Mouse (Mus musculus) thymus, adult 18-20 months (tissue): ENCODE data around the gene Stra8.

ENCODE experiments used
- DNase-seq, 2 experiments: peaks; one replicate each; pipeline ENCODE4 v3.0.0; 2022; ENCODE audit warnings: mixed read lengths in 2 of 2

The Stra8 gene

DNA sequence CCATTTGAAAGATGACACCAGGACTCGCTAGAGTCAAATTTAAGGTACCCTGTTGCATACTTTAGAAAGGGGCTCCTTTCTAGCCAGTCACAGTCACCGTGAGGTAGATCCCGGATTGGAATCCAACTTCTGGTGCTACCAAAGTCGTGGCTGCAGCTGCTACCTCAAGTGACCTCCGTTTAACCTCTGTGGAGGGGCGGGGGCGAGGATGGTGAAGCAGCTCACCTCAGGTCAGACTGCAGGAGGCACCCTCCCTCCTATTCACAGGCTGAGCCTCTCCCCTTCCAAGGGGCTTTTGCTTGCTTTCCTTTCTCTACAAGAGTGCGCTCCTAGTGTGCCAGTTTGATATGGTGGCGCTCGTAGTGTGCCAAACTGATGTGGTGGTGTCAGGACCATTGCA lies at the start of gene Stra8:
Stra8 (plus strand) TSS at position 208 of the 400 bp plus-strand sequence.
- DNase-seq = no peak

- DNase-seq = no peak
Measured at GRCm38 (mm10) chr6:34870724-34871123, 49.2 kb upstream of the Stra8 start.

DNA sequence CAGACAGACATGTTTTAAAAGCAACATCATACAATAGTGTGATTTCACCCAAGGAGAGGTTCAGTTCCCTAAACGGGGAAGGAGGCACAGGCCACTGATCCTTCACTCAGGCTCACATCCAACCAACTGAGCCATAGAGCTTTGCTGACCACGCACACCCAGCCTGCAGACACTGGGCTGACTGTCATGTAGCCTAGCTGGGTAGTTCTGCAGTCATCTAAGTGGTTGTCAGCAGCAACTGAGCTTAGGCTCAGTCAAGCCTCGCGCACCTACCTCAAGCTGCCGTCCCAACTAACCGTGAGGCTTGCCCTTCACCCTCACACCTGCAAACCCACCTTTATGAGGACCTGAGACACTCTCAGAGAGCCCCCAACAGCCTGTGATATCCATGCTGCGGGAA lies 48.0 kb upstream of the Stra8 start:
- no peak for DNase-seq

- DNase-seq = no peak
Measured at GRCm38 (mm10) chr6:34872871-34873270, 47.1 kb upstream of the Stra8 start.

GRCm38 (mm10) chr6:34874101-34874921 lies 45.7 kb upstream of the Stra8 start:
- no peak for DNase-seq

- DNase-seq = peak; percentile 84 to 90
Measured at GRCm38 (mm10) chr6:34875268-34875761, 44.6 kb upstream of the Stra8 start.

- peak in 1 of 2 experiments; percentile 39 for DNase-seq
Measured at GRCm38 (mm10) chr6:34875966-34876834, 43.8 kb upstream of the Stra8 start.

DNA sequence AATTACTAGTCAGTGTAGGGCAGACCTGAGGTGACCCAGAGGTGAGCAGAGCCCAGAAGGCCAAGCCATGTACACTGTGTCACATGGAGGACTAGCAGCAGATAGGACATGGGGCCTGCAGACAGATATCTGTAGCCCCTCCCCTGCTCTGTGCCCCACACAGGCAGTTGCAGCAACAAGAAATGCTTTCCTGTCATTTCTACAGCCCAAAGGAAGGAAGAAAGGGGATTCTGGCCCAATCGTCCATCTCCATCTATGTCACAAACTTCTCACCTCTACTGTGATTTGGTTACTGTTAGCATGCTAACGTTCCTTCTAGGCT lies 43.2 kb upstream of the Stra8 start:
- no peak for DNase-seq

GRCm38 (mm10) chr6:34877509-34878321 lies 42.2 kb upstream of the Stra8 start, which contains the start of gene Cyren:
Cyren (minus strand) TSS chr6:34878060.
- peak; percentile 89 to 90 for DNase-seq

GRCm38 (mm10) chr6:34879101-34879740 lies 40.7 kb upstream of the Stra8 start:
- DNase-seq = no peak

DNA sequence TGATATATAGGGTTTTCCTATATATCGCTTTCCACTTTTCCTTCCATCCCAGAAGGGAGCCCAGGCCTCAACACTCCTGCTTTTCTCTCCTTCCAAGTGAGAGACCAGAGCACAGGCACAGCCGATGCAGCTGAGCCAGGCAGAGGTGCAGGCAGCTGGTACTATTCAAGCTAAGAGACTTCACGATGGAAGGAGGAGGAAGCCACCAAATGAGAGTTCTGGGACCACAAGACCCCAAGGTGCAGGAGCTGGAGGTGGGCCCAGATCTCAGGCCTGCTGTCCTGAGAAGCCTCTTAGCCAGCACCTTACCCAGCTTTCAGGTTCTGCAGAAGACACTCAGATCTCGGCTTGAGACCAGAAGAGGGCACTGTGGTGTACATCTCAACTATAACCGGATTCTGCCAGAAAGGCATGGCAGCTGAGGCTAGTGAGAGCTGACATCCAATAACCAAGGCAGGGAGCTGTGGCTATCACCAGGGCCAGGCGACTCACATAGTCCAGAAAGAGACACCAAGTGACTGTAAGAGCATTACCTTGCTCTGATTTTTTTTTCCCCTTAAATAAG lies 40.0 kb upstream of the Stra8 start:
- DNase-seq = peak; percentile 43 to 45

DNA sequence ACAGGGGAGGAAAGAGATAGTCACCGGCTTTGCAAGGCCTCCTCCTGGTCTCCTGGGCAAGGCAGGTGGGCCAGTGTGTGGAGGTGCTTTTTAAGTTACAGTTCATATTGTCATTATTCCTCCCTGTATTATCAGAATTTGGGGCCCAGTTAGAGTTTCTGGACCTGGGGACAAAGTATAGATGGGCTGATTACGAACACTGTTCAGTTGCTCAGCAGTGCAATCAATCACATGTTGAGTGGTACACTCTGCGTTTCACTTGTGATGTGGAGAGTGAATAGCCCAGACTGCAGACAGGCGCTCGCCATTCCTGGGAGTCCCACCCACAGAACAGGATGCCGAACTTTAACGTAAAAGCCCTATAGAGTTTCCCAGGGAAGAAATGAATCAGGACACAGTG lies 35.2 kb upstream of the Stra8 start:
- no peak for DNase-seq

GRCm38 (mm10) chr6:34887131-34887850 lies 32.7 kb upstream of the Stra8 start:
- no peak for DNase-seq

DNA sequence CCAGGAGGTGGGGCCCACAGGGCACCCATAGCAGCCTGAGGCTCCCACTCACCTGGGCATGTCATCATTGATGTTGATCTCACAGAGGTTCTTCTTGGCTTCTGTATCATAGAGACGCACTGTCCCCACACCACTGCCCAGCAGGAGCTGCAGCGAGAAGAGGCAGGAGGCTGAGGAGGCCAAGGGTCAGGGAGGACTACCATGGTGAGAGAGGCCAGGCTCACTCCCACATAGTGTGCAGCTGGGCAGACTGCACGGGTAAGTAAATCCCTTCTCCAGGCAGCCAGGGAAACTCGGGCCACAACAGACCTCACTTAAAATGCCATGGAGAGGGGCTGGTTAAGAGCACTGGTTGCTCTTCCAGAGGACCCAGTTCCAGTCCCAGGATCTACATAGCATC lies 30.8 kb upstream of the Stra8 start:
- no peak for DNase-seq

DNA sequence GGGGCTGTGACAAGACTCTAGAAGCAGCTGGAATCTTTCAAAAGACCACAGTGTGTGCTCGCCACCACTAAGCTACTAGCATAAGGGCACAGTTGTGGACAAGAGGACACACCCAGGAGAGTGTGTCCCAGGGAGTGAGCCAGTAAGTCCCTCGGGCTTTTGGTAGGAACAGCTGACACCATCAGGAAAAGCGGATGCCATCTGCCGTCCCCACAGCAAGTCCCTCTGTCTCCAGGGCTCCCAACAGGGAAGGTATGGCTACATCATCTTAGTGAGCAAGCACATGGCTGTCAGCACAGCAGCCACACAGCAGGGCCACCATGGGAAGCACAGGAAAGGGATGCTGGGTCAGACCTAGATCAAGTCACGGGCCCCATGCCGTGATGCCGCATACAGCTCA lies 24.4 kb upstream of the Stra8 start:
- DNase-seq = no peak

- DNase-seq = no peak
Measured at GRCm38 (mm10) chr6:34896168-34896780, 23.7 kb upstream of the Stra8 start.

DNA sequence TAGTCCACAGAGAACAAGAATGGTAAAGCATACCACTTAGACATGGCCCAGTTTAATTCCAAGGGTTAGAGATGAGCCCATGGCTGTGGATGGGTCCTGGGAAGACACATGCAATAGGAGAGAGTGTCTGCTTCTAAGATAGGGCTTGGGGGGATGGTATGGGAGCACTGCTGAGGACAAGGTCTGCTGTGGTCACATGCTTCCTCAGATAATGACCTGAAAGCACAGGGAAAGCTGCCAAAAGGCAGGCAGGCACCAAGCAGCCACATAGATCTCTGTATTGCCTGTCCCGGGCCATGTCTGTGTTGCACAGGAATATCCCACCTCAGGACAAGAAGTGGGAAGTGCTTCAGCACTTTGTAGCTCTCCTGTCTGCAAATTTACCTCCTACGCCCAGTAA lies 20.8 kb upstream of the Stra8 start:
- DNase-seq = no peak

DNA sequence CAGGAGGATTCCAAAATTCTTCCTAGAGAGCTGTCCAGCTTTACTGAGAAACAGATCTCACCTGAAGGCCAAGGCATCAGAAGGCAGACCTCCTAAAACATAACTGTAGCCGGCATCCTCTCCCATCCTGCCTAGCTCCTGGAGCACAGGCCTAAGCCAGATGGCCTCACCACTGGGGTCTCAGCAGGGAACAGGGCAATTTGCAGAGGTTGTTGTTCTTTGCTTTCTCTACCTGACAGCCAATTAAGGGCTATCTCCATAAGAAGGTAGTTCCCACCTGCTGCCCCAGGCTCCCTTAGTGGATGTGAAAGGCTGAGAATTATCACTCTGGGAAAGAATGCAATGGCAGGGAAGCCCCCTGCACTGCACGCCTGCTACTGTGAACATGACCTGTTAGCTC lies 19.0 kb upstream of the Stra8 start:
- DNase-seq = no peak

GRCm38 (mm10) chr6:34901911-34902444 lies 18.0 kb upstream of the Stra8 start:
- no peak for DNase-seq

- no peak for DNase-seq
Measured at GRCm38 (mm10) chr6:34902578-34902977, 17.4 kb upstream of the Stra8 start.

GRCm38 (mm10) chr6:34903441-34903840 lies 16.5 kb upstream of the Stra8 start:
- DNase-seq = no peak
